Mouse (Mus musculus) liver, embryonic 14.5 days (tissue): ENCODE results near the gene St6galnac5.
"Not testable (repeated sequence)": the region's sequence is repeated elsewhere in the genome, so short reads cannot be mapped to it uniquely, and the experiment has no call there.

ENCODE experiments used
- CTCF ChIP-seq: IDR thresholded peaks from 2 replicates; pipeline ENCODE4 v1.5.1; 2016; ENCODE audit warnings: antibody characterized with exemption, low read depth, control low read depth
- EP300 ChIP-seq: IDR thresholded peaks from 2 replicates; pipeline ENCODE4 v1.6.1; 2016; ENCODE audit warnings: antibody characterized with exemption, low read depth

DNA sequence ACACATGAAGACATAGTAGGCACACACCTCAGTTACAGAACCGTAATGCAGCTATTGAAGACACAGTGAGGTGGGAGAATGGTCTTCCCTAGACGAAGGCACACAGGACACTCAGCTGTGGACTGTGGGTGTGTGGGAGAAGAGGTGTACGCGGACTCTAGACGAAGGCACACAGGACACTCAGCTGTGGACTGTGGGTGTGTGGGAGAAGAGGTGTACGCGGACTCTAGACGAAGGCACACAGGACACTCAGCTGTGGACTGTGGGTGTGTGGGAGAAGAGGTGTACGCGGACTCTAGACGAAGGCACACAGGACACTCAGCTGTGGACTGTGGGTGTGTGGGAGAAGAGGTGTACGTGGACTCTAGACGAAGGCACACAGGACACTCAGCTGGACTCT, 197.7 kb downstream of the St6galnac5 start:
- TF ChIP-seq CTCF, EP300: not testable (repeated sequence)
